Comparison of ENCODE assay signal across 28 mouse cellular contexts in genomic region chr19:7029531-7029930, GRCm38 (mm10). TPM values are rescaled to one million over a fixed set of nuclear protein-coding genes. Genes with fewer than 3 reads are reported as not detected.
A peak's percentile ranks its signal among the peaks of the same experiment; 100 is the strongest.
DNase-seq lines count a peak whose midpoint lies in the region; ATAC-seq lines count a peak whose summit lies in the region.
"Had no signal": no experiment of that assay in that cellular context is flagged by ENCODE, and none has a peak within 500 bp of the region (broad histone marks: within the 10 kb centered on the region; RNA-seq: fewer than 3 reads in every experiment).

No protein-coding gene starts in this region.

- H3K9ac ChIP-seq in heart, embryonic 12.5 days: no peak overlapping the region
- H3K9ac ChIP-seq in intestine, embryonic 15.5 days: no peak overlapping the region
- H3K9ac ChIP-seq: embryonic facial prominence, embryonic 15.5 days; forebrain, embryonic 15.5 days; liver, embryonic 13.5 days; neural tube, embryonic 15.5 days had no signal

- no peak overlapping the region for H3K4me2 ChIP-seq in heart, embryonic 12.5 days
- H3K4me2 ChIP-seq in intestine, embryonic 15.5 days (replicated peaks): no peak overlapping the region
- H3K4me2 ChIP-seq: embryonic facial prominence, embryonic 15.5 days; forebrain, embryonic 15.5 days; heart, embryonic 11.5 days; liver, embryonic 13.5 days; midbrain, embryonic 11.5 days; neural tube, embryonic 15.5 days had no signal

- no peaks in the 10 kb centered on the region for H3K9me3 ChIP-seq in heart, embryonic 12.5 days (replicated peaks)
- H3K9me3 ChIP-seq in intestine, embryonic 15.5 days: no peaks in the 10 kb centered on the region
- H3K9me3 ChIP-seq: embryonic facial prominence, embryonic 15.5 days; forebrain, embryonic 15.5 days; liver, embryonic 13.5 days; neural tube, embryonic 15.5 days had no signal

- no peak for ATAC-seq in heart, embryonic 12.5 days (ENCODE audit: insufficient number of reproducible peaks, low FRiP score)
- no peak for ATAC-seq in intestine, embryonic 15.5 days
- ATAC-seq: activated CD4-positive, CD25-positive, alpha-beta regulatory T cell, adult 4 months; forebrain, embryonic 15.5 days; hindbrain, postnatal 0 days had no signal

- no peaks in the 10 kb centered on the region for H3K4me1 ChIP-seq in heart, embryonic 12.5 days (replicated peaks)
- no peaks in the 10 kb centered on the region for H3K4me1 ChIP-seq in intestine, embryonic 15.5 days (replicated peaks)
- H3K4me1 ChIP-seq: embryonic facial prominence, embryonic 15.5 days; forebrain, embryonic 15.5 days; liver, embryonic 13.5 days; neural tube, embryonic 15.5 days had no signal

- H3K27me3 ChIP-seq in heart, embryonic 12.5 days (replicated peaks): no peaks in the 10 kb centered on the region
- no peaks in the 10 kb centered on the region for H3K27me3 ChIP-seq in intestine, embryonic 15.5 days (replicated peaks)
- H3K27me3 ChIP-seq: embryonic facial prominence, embryonic 15.5 days; forebrain, embryonic 15.5 days; liver, embryonic 13.5 days; neural tube, embryonic 15.5 days had no signal

- peak; percentile 77 for DNase-seq in heart, adult 11 months
- DNase-seq in right cerebral cortex, adult 18-20 months: peak; percentile 78
- no peak for DNase-seq in right cerebral cortex, postnatal 4 days
- peak; percentile 53 to 73 for DNase-seq in right cerebral cortex, postnatal 10 days (ENCODE audit: low spot score in 2 of 2)
- no peak for DNase-seq in gastrocnemius, postnatal 10 days
- no peak for DNase-seq in cerebellum, adult 11-12 months
- DNase-seq: adrenal gland, adult 8-10 months; cerebellum, adult 9-11 months; gastrocnemius, adult 2 months; heart, postnatal 14 days; kidney, adult 11 months; layer of hippocampus, postnatal 36 days; liver, embryonic 13.5 days; lung, adult 2 months; lung, postnatal 14 days; thymus, adult 2 months; thymus, postnatal 4 days had no signal

- H3K4me3 ChIP-seq in heart, embryonic 12.5 days: no peak overlapping the region
- no peak overlapping the region for H3K4me3 ChIP-seq in intestine, embryonic 15.5 days (replicated peaks)
- H3K4me3 ChIP-seq: embryonic facial prominence, embryonic 15.5 days; forebrain, embryonic 15.5 days; gastrocnemius, adult 2 months; liver, embryonic 13.5 days; neural tube, embryonic 15.5 days had no signal

- no peak overlapping the region for H3K27ac ChIP-seq in heart, embryonic 12.5 days (ENCODE audit: poor library complexity, severe bottlenecking)
- no peak overlapping the region for H3K27ac ChIP-seq in intestine, embryonic 15.5 days
- H3K27ac ChIP-seq: embryonic facial prominence, embryonic 15.5 days; forebrain, embryonic 15.5 days; gastrocnemius, adult 2 months; hindbrain, postnatal 0 days; kidney, postnatal 0 days; liver, embryonic 13.5 days; neural tube, embryonic 15.5 days had no signal

- H3K36me3 ChIP-seq in heart, embryonic 12.5 days: peaks cover 94% of the 10 kb centered on the region
- peaks cover 61% of the 10 kb centered on the region for H3K36me3 ChIP-seq in intestine, embryonic 15.5 days

- WGBS in heart, embryonic 12.5 days: 92% methylated on average over 5 of the region's 5 CpGs
- 93% methylated on average over 5 of the region's 5 CpGs for WGBS in intestine, embryonic 15.5 days

RNA-seq across cellular contexts. Expression of gene Stip1, which starts 10.2 kb away (rescaled TPM):
- 228 and 236 TPM in 2 replicates for polyA plus RNA-seq in heart, embryonic 12.5 days (2016; fragmentation: Nextera tagmentation; extraction: Ambion mirVana)
- 100 to 1,000 TPM in 1 of 2 experiments, 10 to 100 TPM in 1; 98.2 to 100 TPM for total RNA-seq in gastrocnemius, postnatal 10 days (2021)
- polyA plus RNA-seq in intestine, embryonic 15.5 days (2015; fragmentation: Nextera tagmentation; extraction: Ambion mirVana): 211 and 214 TPM in 2 replicates

RNA-seq across cellular contexts. Expression of gene Fermt3, which starts 10.3 kb away (rescaled TPM):
- polyA plus RNA-seq in heart, embryonic 12.5 days (2016; fragmentation: Nextera tagmentation; extraction: Ambion mirVana): 9.3 and 11.7 TPM in 2 replicates
- 1 to 10 TPM; 1.7 to 4.9 TPM for total RNA-seq in gastrocnemius, postnatal 10 days (2021)
- polyA plus RNA-seq in intestine, embryonic 15.5 days (2015; fragmentation: Nextera tagmentation; extraction: Ambion mirVana): 9.8 and 10.1 TPM in 2 replicates

RNA-seq across cellular contexts. Expression of gene Macrod1, which starts 27.1 kb away (rescaled TPM):
- polyA plus RNA-seq in heart, embryonic 12.5 days (2016; fragmentation: Nextera tagmentation; extraction: Ambion mirVana): 29.0 and 30.0 TPM in 2 replicates
- 100 to 1,000 TPM; 201 to 216 TPM for total RNA-seq in gastrocnemius, postnatal 10 days (2021)
- 11.8 and 11.9 TPM in 2 replicates for polyA plus RNA-seq in intestine, embryonic 15.5 days (2015; fragmentation: Nextera tagmentation; extraction: Ambion mirVana)

RNA-seq across cellular contexts. Expression of gene Trpt1, which starts 33.6 kb away (rescaled TPM):
- 13.3 and 14.3 TPM in 2 replicates for polyA plus RNA-seq in heart, embryonic 12.5 days (2016; fragmentation: Nextera tagmentation; extraction: Ambion mirVana)
- total RNA-seq in gastrocnemius, postnatal 10 days (2021): 10 to 100 TPM; 19.1 to 20.8 TPM
- 6.9 and 9.0 TPM in 2 replicates for polyA plus RNA-seq in intestine, embryonic 15.5 days (2015; fragmentation: Nextera tagmentation; extraction: Ambion mirVana)
- total RNA-seq: common myeloid progenitor, adult 5-6 weeks had no signal

RNA-seq across cellular contexts. Expression of gene Nudt22, which starts 33.6 kb away (rescaled TPM):
- polyA plus RNA-seq in heart, embryonic 12.5 days (2016; fragmentation: Nextera tagmentation; extraction: Ambion mirVana): 22.4 and 23.6 TPM in 2 replicates
- 10 to 100 TPM; 16.6 to 21.4 TPM for total RNA-seq in gastrocnemius, postnatal 10 days (2021)
- 20.6 and 23.5 TPM in 2 replicates for polyA plus RNA-seq in intestine, embryonic 15.5 days (2015; fragmentation: Nextera tagmentation; extraction: Ambion mirVana)

Comparison
In these comparisons a context has a peak if more than half of its experiments do, and no peak if none do; other contexts are left out.
1. DNase-seq: peak in heart, adult 11 months (single experiment), right cerebral cortex, adult 18-20 months (single experiment) and right cerebral cortex, postnatal 10 days (2 of 2); none in right cerebral cortex, postnatal 4 days (single experiment), gastrocnemius, postnatal 10 days (single experiment) and cerebellum, adult 11-12 months (single experiment).